20 mouse cellular contexts compared by ENCODE assay signal in the genomic region with DNA sequence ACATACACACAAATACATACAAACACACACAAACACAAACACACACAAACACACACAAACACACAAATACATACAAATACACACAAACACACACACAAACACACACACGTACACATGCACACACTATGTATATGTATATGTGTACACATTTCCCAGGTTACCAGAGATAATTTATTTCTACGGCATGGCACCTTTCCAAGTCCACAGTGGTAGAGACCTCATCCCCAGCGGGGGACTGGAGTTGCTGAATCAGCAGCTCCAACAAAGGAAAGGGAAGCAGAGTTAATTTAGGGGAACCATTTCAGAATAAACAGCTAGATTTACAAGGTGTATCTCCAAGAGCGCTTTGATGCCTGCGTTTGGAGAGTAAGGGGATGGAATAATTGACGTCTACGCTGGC. TPM values are rescaled to one million over a fixed set of nuclear protein-coding genes. Genes with fewer than 3 reads are reported as not detected.
DNase-seq lines count a peak whose midpoint lies in the region; ATAC-seq and TF ChIP-seq lines count a peak whose summit lies in the region.
"Had no signal": no experiment of that assay in that cellular context is flagged by ENCODE, and none has a peak within 500 bp of the region (broad histone marks: within the 10 kb centered on the region; RNA-seq: fewer than 3 reads in every experiment).

No protein-coding gene starts in this region.

- no peak overlapping the region for H3K4me2 ChIP-seq in forebrain, postnatal 0 days (ENCODE audit: low read depth)
- no peak overlapping the region for H3K4me2 ChIP-seq in limb, embryonic 15.5 days
- H3K4me2 ChIP-seq: heart, embryonic 15.5 days; lung, embryonic 15.5 days; midbrain, embryonic 12.5 days had no signal

- peak overlapping the region; percentile 4; the same call in 1 of the 2 replicates for H3K27ac ChIP-seq in forebrain, embryonic 10.5 days
- H3K27ac ChIP-seq in forebrain, postnatal 0 days (ENCODE audit: low read depth, low read length) = no peak overlapping the region
- no peak overlapping the region for H3K27ac ChIP-seq in ES-E14 (ENCODE audit: insufficient read depth, low read depth, low read length, poor library complexity, severe bottlenecking)
- H3K27ac ChIP-seq in limb, embryonic 15.5 days = 0 out of 2 replicates have a peak overlapping the region, but pooled peaks have one; percentile 8
- H3K27ac ChIP-seq: heart, embryonic 15.5 days; lung, embryonic 15.5 days; macrophage; midbrain, embryonic 12.5 days had no signal

- H3K9ac ChIP-seq in forebrain, postnatal 0 days = no peak overlapping the region
- no peak overlapping the region for H3K9ac ChIP-seq in ES-E14 (ENCODE audit: insufficient read depth, low read depth, low read length, poor library complexity, severe bottlenecking)
- H3K9ac ChIP-seq in limb, embryonic 15.5 days = no peak overlapping the region
- H3K9ac ChIP-seq: heart, embryonic 15.5 days; lung, embryonic 15.5 days; midbrain, embryonic 12.5 days had no signal

- H3K4me1 ChIP-seq in forebrain, embryonic 10.5 days = peaks cover 17% of the 10 kb centered on the region
- no peaks in the 10 kb centered on the region for H3K4me1 ChIP-seq in forebrain, postnatal 0 days (ENCODE audit: insufficient read depth)
- peaks cover 2 to 7% of the 10 kb centered on the region in 2 experiments for H3K4me1 ChIP-seq in ES-E14 (ENCODE audit: control insufficient read depth in 2 of 2, insufficient read depth in 2 of 2, low read length in 2 of 2, poor library complexity in 1 of 2)
- H3K4me1 ChIP-seq in limb, embryonic 15.5 days = peaks cover 30% of the 10 kb centered on the region

- in situ Hi-C loops in ES-E14 (cut with MboI; ENCODE audit: low sequenced_read_pairs in 2 of 2, unreplicated experiment in 2 of 2) = no loop called here

- no peaks in the 10 kb centered on the region for H3K9me3 ChIP-seq in forebrain, embryonic 10.5 days
- no peaks in the 10 kb centered on the region for H3K9me3 ChIP-seq in forebrain, postnatal 0 days (ENCODE audit: low read length)
- H3K9me3 ChIP-seq in ES-E14 (ENCODE audit: control insufficient read depth, insufficient read depth, low read depth, low read length) = no peaks in the 10 kb centered on the region
- H3K9me3 ChIP-seq in limb, embryonic 15.5 days = no peaks in the 10 kb centered on the region
- H3K9me3 ChIP-seq: heart, embryonic 15.5 days; lung, embryonic 15.5 days; midbrain, embryonic 12.5 days had no signal

- no peaks in the 10 kb centered on the region for H3K36me3 ChIP-seq in forebrain, embryonic 10.5 days (replicated peaks)
- no peaks in the 10 kb centered on the region for H3K36me3 ChIP-seq in forebrain, postnatal 0 days (ENCODE audit: insufficient read depth)
- no peaks in the 10 kb centered on the region for H3K36me3 ChIP-seq in ES-E14 (ENCODE audit: control insufficient read depth, insufficient read depth, low read length, poor library complexity, severe bottlenecking)
- H3K36me3 ChIP-seq in limb, embryonic 15.5 days = no peaks in the 10 kb centered on the region
- H3K36me3 ChIP-seq: heart, embryonic 15.5 days; lung, embryonic 15.5 days; midbrain, embryonic 12.5 days had no signal

- no peaks in the 10 kb centered on the region for H3K27me3 ChIP-seq in forebrain, embryonic 10.5 days (ENCODE audit: poor library complexity, severe bottlenecking)
- no peaks in the 10 kb centered on the region for H3K27me3 ChIP-seq in forebrain, postnatal 0 days (ENCODE audit: insufficient read depth, low read length)
- no peaks in the 10 kb centered on the region for H3K27me3 ChIP-seq in limb, embryonic 15.5 days
- H3K27me3 ChIP-seq: heart, embryonic 15.5 days; lung, embryonic 15.5 days; midbrain, embryonic 12.5 days had no signal

- H3K4me3 ChIP-seq in forebrain, embryonic 10.5 days = no peak overlapping the region
- no peak overlapping the region for H3K4me3 ChIP-seq in forebrain, postnatal 0 days (ENCODE audit: low read depth, low read length)
- H3K4me3 ChIP-seq in ES-E14 (ENCODE audit: insufficient read depth in 1 of 2, low read depth in 1 of 2, low read length in 2 of 2, poor library complexity in 1 of 2, severe bottlenecking in 1 of 2) = no peak overlapping the region
- H3K4me3 ChIP-seq in limb, embryonic 15.5 days = no peak overlapping the region
- H3K4me3 ChIP-seq: heart, embryonic 15.5 days; lung, embryonic 15.5 days; midbrain, embryonic 12.5 days had no signal

- intact Hi-C loops in left cerebral cortex, postnatal 4 days (cut with DNase I) = no loop called here

- no peak for ATAC-seq in forebrain, postnatal 0 days
- no peak for ATAC-seq in limb, embryonic 15.5 days (ENCODE audit: insufficient number of reproducible peaks, low FRiP score, low TSS enrichment, low read depth)

- 69% methylated on average over 7 of the region's 7 CpGs for WGBS in forebrain, embryonic 10.5 days
- 36% methylated on average over 7 of the region's 7 CpGs for WGBS in forebrain, postnatal 0 days
- WGBS in limb, embryonic 15.5 days = 15% methylated on average over 7 of the region's 7 CpGs

- TF ChIP-seq CTCF in forebrain, postnatal 0 days (IDR thresholded peaks at IDR 0.05; ENCODE audit: low read depth) = no peak

- DNase-seq in forebrain, embryonic 10.5 days (ENCODE audit: extremely low spot score, low spot score) = no peak
- DNase-seq in forebrain, postnatal 0 days = no peak
- peak; percentile 37 for DNase-seq in left cerebral cortex, postnatal 4 days
- no peak for DNase-seq in left cerebral cortex, adult 11 months (ENCODE audit: low spot score)
- DNase-seq in ES-E14 (ENCODE audit: low read depth, low spot score) = no peak
- DNase-seq in ovary, adult 18-20 months (ENCODE audit: low spot score) = no peak
- DNase-seq: adrenal gland, postnatal 25 days; B cell, adult 2 months; cerebellum, adult 8-10 months; gastrocnemius, postnatal 10 days; heart, adult 18-20 months; kidney, postnatal 10 days; retina, postnatal 1 day; right cerebral cortex, postnatal 4 days; thymus, postnatal 4 days had no signal

TF ChIP-seq in ES-E14, 5 proteins besides CTCF, POLR2A, EP300 and RAD21:
- TF ChIP-seq ZNF384 (IDR thresholded peaks at IDR 0.05; ENCODE audit: low read depth, low read length) (no peak), MAFK (IDR thresholded peaks at IDR 0.05; ENCODE audit: insufficient read depth, low read depth, low read length) (peak; percentile 55; the same call in 1 of the 2 replicates)

RNA-seq across cellular contexts. Expression of gene Med4, which starts 37.6 kb away (rescaled TPM):
- polyA plus RNA-seq in forebrain, embryonic 10.5 days (2016; fragmentation: Nextera tagmentation; extraction: Ambion mirVana) = 121 and 124 TPM in 2 replicates
- 38.4 and 50.7 TPM in 2 replicates for total RNA-seq in forebrain, postnatal 0 days (2014; rRNA removed)
- 85.4 and 89.6 TPM in 2 replicates for polyA plus RNA-seq in forebrain, postnatal 0 days (2015; fragmentation: Nextera tagmentation; extraction: Ambion mirVana)
- total RNA-seq in left cerebral cortex, postnatal 4 days (2021) = 10 to 100 TPM; 34.9 to 43.6 TPM
- 31.7 and 41.2 TPM in 2 replicates for total RNA-seq in ES-E14 (2012; rRNA removed)
- 78.4 and 86.2 TPM in 2 replicates for polyA plus RNA-seq in limb, embryonic 15.5 days (2015; fragmentation: Nextera tagmentation; extraction: Ambion mirVana)

RNA-seq across cellular contexts. Expression of gene Sucla2, which starts 52.9 kb away (rescaled TPM):
- polyA plus RNA-seq in forebrain, embryonic 10.5 days (2016; fragmentation: Nextera tagmentation; extraction: Ambion mirVana) = 109 and 120 TPM in 2 replicates
- 95.7 and 106 TPM in 2 replicates for total RNA-seq in forebrain, postnatal 0 days (2014; rRNA removed)
- polyA plus RNA-seq in forebrain, postnatal 0 days (2015; fragmentation: Nextera tagmentation; extraction: Ambion mirVana) = 144 and 148 TPM in 2 replicates
- total RNA-seq in left cerebral cortex, postnatal 4 days (2021) = 100 to 1,000 TPM; 103 to 107 TPM
- total RNA-seq in ES-E14 (2012; rRNA removed) = 35.0 and 42.7 TPM in 2 replicates
- polyA plus RNA-seq in limb, embryonic 15.5 days (2015; fragmentation: Nextera tagmentation; extraction: Ambion mirVana) = 99.5 and 109 TPM in 2 replicates

Comparison
In these comparisons a context has a peak if more than half of its experiments do, and no peak if none do; other contexts are left out.
1. H3K27ac ChIP-seq: peak in forebrain, embryonic 10.5 days (single experiment) and limb, embryonic 15.5 days (single experiment); none in forebrain, postnatal 0 days (single experiment) and ES-E14 (single experiment).